Mouse (Mus musculus) retina, postnatal 1 day (tissue): ENCODE data around the gene Serpina3k.
"Not testable (repeated sequence)": the region's sequence is repeated elsewhere in the genome, so short reads cannot be mapped to it uniquely, and the experiment has no call there.

Experiments used
- DNase-seq: peaks from one replicate; pipeline ENCODE4 v3.0.0-alpha.2; 2012

Serpina3k gene

GRCm38 (mm10) chr12:104391057-104391456, 52.8 kb downstream of the Serpina3k start:
- not testable (repeated sequence) for DNase-seq
